In genomic region chr14:121798411-121798799, GRCm38 (mm10) we compare ENCODE assay signal across 8 mouse cellular contexts. TPM values are rescaled to one million over a fixed set of nuclear protein-coding genes. Genes with fewer than 3 reads are reported as not detected.
DNase-seq lines count a peak whose midpoint lies in the region; ATAC-seq and TF ChIP-seq lines count a peak whose summit lies in the region.

No protein-coding gene starts in this region.

- WGBS in heart, embryonic 14.5 days, result under 1% methylated on average over 19 of the region's 22 CpGs
- under 1% methylated on average over 22 of the region's 22 CpGs for WGBS in liver, embryonic 13.5 days (ENCODE audit: insufficient replicate concordance)
- 0% methylated on average over 22 of the region's 22 CpGs for WGBS in neural tube, embryonic 11.5 days
- WGBS in stomach, postnatal 0 days, result under 1% methylated on average over 22 of the region's 22 CpGs

- TF ChIP-seq CTCF in stomach, postnatal 0 days (IDR thresholded peaks at IDR 0.05; ENCODE audit: low read depth), result no peak

- H3K4me3 ChIP-seq in heart, embryonic 14.5 days (ENCODE audit: control insufficient read depth in 1 of 2, insufficient read depth in 1 of 2, low read depth in 1 of 2, low read length in 2 of 2), result peak overlapping the region; percentile 62 to 71
- H3K4me3 ChIP-seq in liver, embryonic 13.5 days (replicated peaks), result peak overlapping the region; percentile 70
- H3K4me3 ChIP-seq in neural tube, embryonic 11.5 days (ENCODE audit: low read depth, low read length), result peak overlapping the region; percentile 69
- peak overlapping the region; percentile 73 for H3K4me3 ChIP-seq in stomach, postnatal 0 days (ENCODE audit: low read depth, low read length)

- TF ChIP-seq EP300 in stomach, postnatal 0 days (optimal IDR thresholded peaks at IDR 0.05), result no peak

- DNase-seq in c-Kit-negative CD71-positive TER-119-positive erythroid progenitor cells, embryonic 14.5 days (ENCODE audit: low read depth, low spot score), result peak; percentile 59
- DNase-seq in fibroblast of lung, adult 2 months (ENCODE audit: low read depth), result peak; percentile 86
- peak; percentile 96 for DNase-seq in kidney, postnatal 14 days
- peak; percentile 88 for DNase-seq in liver, embryonic 13.5 days
- DNase-seq in neural tube, embryonic 11.5 days (ENCODE audit: low spot score), result peak; percentile 91
- peak; percentile 96 for DNase-seq in stomach, postnatal 0 days (ENCODE audit: low spot score)

- H3K4me2 ChIP-seq in heart, embryonic 14.5 days (ENCODE audit: low read length), result peak overlapping the region; percentile 84
- peak overlapping the region; percentile 92 for H3K4me2 ChIP-seq in liver, embryonic 13.5 days
- H3K4me2 ChIP-seq in neural tube, embryonic 11.5 days (ENCODE audit: low read depth), result peak overlapping the region; percentile 97
- peak overlapping the region; percentile 69 for H3K4me2 ChIP-seq in stomach, postnatal 0 days (replicated peaks; ENCODE audit: low read depth)

- H3K9ac ChIP-seq in heart, embryonic 14.5 days (ENCODE audit: low read length), result peak overlapping the region; percentile 73
- peak overlapping the region; percentile 71 for H3K9ac ChIP-seq in liver, embryonic 13.5 days
- peak overlapping the region; percentile 53 for H3K9ac ChIP-seq in neural tube, embryonic 11.5 days (ENCODE audit: low read length)
- peak overlapping the region; percentile 75 for H3K9ac ChIP-seq in stomach, postnatal 0 days (ENCODE audit: low read length)

- H3K9me3 ChIP-seq in heart, embryonic 14.5 days (ENCODE audit: control insufficient read depth, low read length), result no peaks in the 10 kb centered on the region
- H3K9me3 ChIP-seq in liver, embryonic 13.5 days (replicated peaks), result no peaks in the 10 kb centered on the region
- no peaks in the 10 kb centered on the region for H3K9me3 ChIP-seq in neural tube, embryonic 11.5 days (ENCODE audit: control insufficient read depth, low read length)
- no peaks in the 10 kb centered on the region for H3K9me3 ChIP-seq in stomach, postnatal 0 days (ENCODE audit: control insufficient read depth, low read length)

- H3K4me1 ChIP-seq in heart, embryonic 14.5 days (ENCODE audit: control insufficient read depth in 2 of 2, insufficient read depth in 2 of 2, low read length in 2 of 2), result peaks cover 0 to 3% of the 10 kb centered on the region in 2 experiments; a peak in 2 of 4 replicates
- H3K4me1 ChIP-seq in liver, embryonic 13.5 days (replicated peaks), result peaks cover 40% of the 10 kb centered on the region
- H3K4me1 ChIP-seq in neural tube, embryonic 11.5 days (ENCODE audit: control insufficient read depth, insufficient read depth, low read length), result no peaks in the 10 kb centered on the region
- H3K4me1 ChIP-seq in stomach, postnatal 0 days (replicated peaks; ENCODE audit: control insufficient read depth, insufficient read depth), result no peaks in the 10 kb centered on the region

- H3K27ac ChIP-seq in heart, embryonic 14.5 days (replicated peaks in 1 of 2; ENCODE audit: control insufficient read depth in 1 of 2, insufficient read depth in 1 of 2, low read depth in 2 of 2, low read length in 2 of 2), result peak overlapping the region; percentile 79 to 81
- peak overlapping the region; percentile 85 for H3K27ac ChIP-seq in liver, embryonic 13.5 days
- peak overlapping the region; percentile 44; the same call in 1 of the 2 replicates for H3K27ac ChIP-seq in neural tube, embryonic 11.5 days (ENCODE audit: low read depth, low read length)
- H3K27ac ChIP-seq in stomach, postnatal 0 days (replicated peaks), result peak overlapping the region; percentile 95

- ATAC-seq in CD4-positive, CD25-positive, alpha-beta regulatory T cell, adult 4 months, result peak; percentile 66
- peak; percentile 83 for ATAC-seq in heart, embryonic 14.5 days (ENCODE audit: insufficient number of reproducible peaks, insufficient read depth, low FRiP score, low read depth)
- ATAC-seq in liver, embryonic 13.5 days (ENCODE audit: low read depth), result peak; percentile 87
- ATAC-seq in neural tube, embryonic 11.5 days (ENCODE audit: insufficient read depth, low FRiP score, low TSS enrichment), result peak; percentile 92
- ATAC-seq in stomach, postnatal 0 days (ENCODE audit: low FRiP score, low TSS enrichment), result peak; percentile 91

- no peaks in the 10 kb centered on the region for H3K36me3 ChIP-seq in heart, embryonic 14.5 days (ENCODE audit: control insufficient read depth, insufficient read depth, low read length)
- H3K36me3 ChIP-seq in liver, embryonic 13.5 days, result no peaks in the 10 kb centered on the region
- H3K36me3 ChIP-seq in neural tube, embryonic 11.5 days (ENCODE audit: control insufficient read depth, insufficient read depth, low read length), result no peaks in the 10 kb centered on the region
- H3K36me3 ChIP-seq in stomach, postnatal 0 days (ENCODE audit: control insufficient read depth, insufficient read depth, low read length), result no peaks in the 10 kb centered on the region

- H3K27me3 ChIP-seq in heart, embryonic 14.5 days (ENCODE audit: control insufficient read depth, insufficient read depth, low read length), result no peaks in the 10 kb centered on the region; the same call in 1 of the 2 replicates
- peaks cover 21% of the 10 kb centered on the region for H3K27me3 ChIP-seq in liver, embryonic 13.5 days
- peaks cover 16% of the 10 kb centered on the region for H3K27me3 ChIP-seq in neural tube, embryonic 11.5 days (ENCODE audit: control insufficient read depth, insufficient read depth, low read length)
- H3K27me3 ChIP-seq in stomach, postnatal 0 days (ENCODE audit: control insufficient read depth, insufficient read depth, low read length), result no peaks in the 10 kb centered on the region

RNA-seq across cellular contexts. Expression of gene Dock9, which starts 0.8 kb away (rescaled TPM):
- polyA plus RNA-seq in CD4-positive, CD25-positive, alpha-beta regulatory T cell, adult 4 months (2017; shearing (Covaris generic)), result 1 to 10 TPM; 5.7 to 5.8 TPM
- polyA plus RNA-seq in heart, embryonic 14.5 days (2014; fragmentation: Nextera tagmentation; extraction: Ambion mirVana), result 7.9 and 8.4 TPM in 2 replicates
- 0.99 and 1.2 TPM in 2 replicates for polyA plus RNA-seq in liver, embryonic 13.5 days (2015; fragmentation: Nextera tagmentation; extraction: Ambion mirVana)
- 4.2 and 5.4 TPM in 2 replicates for polyA plus RNA-seq in neural tube, embryonic 11.5 days (2014; fragmentation: Nextera tagmentation; extraction: Ambion mirVana)
- 6.4 and 7.3 TPM in 2 replicates for polyA plus RNA-seq in stomach, postnatal 0 days (2015; fragmentation: Nextera tagmentation; extraction: Ambion mirVana)

Comparison
In these comparisons a context has a peak if more than half of its experiments do, and no peak if none do; other contexts are left out.
1. Peak in every context shown above with its lines: DNase-seq, ATAC-seq, H3K4me3 ChIP-seq and H3K27ac ChIP-seq.
2. H3K27ac ChIP-seq: peak in every context shown above with its lines; median percentile 95 in stomach, postnatal 0 days; 85 in liver, embryonic 13.5 days; 80 in heart, embryonic 14.5 days; 44 in neural tube, embryonic 11.5 days.